Mouse (Mus musculus) testis, adult 2 months (tissue): Measurements from ENCODE around the gene Tex2. TPM values are rescaled to one million over a fixed set of nuclear protein-coding genes. Genes with fewer than 3 reads are reported as not detected.
"Not testable (repeated sequence)": the region's sequence is repeated elsewhere in the genome, so short reads cannot be mapped to it uniquely, and the experiment has no call there.

ENCODE experiments used
- H3K27ac ChIP-seq: fragments of 200-500 bp; 2 replicates; pipeline ENCODE4 v1.5.1; 2012; ENCODE audit warnings: low read depth, low read length; ENCODE audit not compliant: control insufficient read depth, insufficient read depth
- H3K27me3 ChIP-seq: fragments of 200-500 bp; 2 replicates; pipeline ENCODE4 v1.6.1; 2012; ENCODE audit warnings: mild to moderate bottlenecking, low read length, moderate library complexity; ENCODE audit not compliant: control insufficient read depth, insufficient read depth
- H3K36me3 ChIP-seq: fragments of 200-500 bp; 2 replicates; pipeline ENCODE4 v1.6.1; 2012; ENCODE audit warnings: mild to moderate bottlenecking, low read length; ENCODE audit not compliant: control insufficient read depth, insufficient read depth
- H3K4me1 ChIP-seq: fragments of 200-500 bp; 2 replicates; pipeline ENCODE4 v1.6.1; 2012; ENCODE audit warnings: low read length; ENCODE audit not compliant: control insufficient read depth, insufficient read depth
- H3K4me3 ChIP-seq: fragments of 200-500 bp; 2 replicates; pipeline ENCODE4 v1.5.1; 2012; ENCODE audit warnings: low read depth, mild to moderate bottlenecking, low read length, moderate library complexity, mixed read lengths; ENCODE audit not compliant: control insufficient read depth
- CTCF ChIP-seq: fragments of 200-500 bp; IDR thresholded peaks from 2 replicates; pipeline ENCODE4 v1.5.1; 2012; ENCODE audit warnings: low read depth, mild to moderate bottlenecking, inconsistent platforms, low read length, moderate library complexity; ENCODE audit not compliant: control insufficient read depth, insufficient read depth, insufficient replicate concordance
- POLR2A ChIP-seq: fragments of 200-500 bp; IDR thresholded peaks from 2 replicates; pipeline ENCODE4 v1.6.1; 2012; ENCODE audit warnings: low read depth, mild to moderate bottlenecking, inconsistent platforms, low read length, moderate library complexity; ENCODE audit not compliant: control insufficient read depth
- polyA plus RNA-seq: library from polyadenylated mRNA; depleted of rRNA; stranded (reverse); fragments of >200 nt; gene quantifications from 2 replicates; pipeline ENCODE4 v1.2.3, GENCODE M21; 2012; rRNA removed

The Tex2 gene
- polyA plus RNA-seq, result 234 and 256 TPM in 2 replicates

- Histone ChIP-seq H3K27ac (peak within 1 kb of the TSS; percentile 78), H3K4me3 (peak within 1 kb of the TSS; percentile 92), H3K27me3 (no peaks in the 10 kb centered on the region), H3K36me3 (no peaks in the 10 kb centered on the region), H3K4me1 (peaks cover 15% of the 10 kb centered on the region)
- TF ChIP-seq POLR2A (no peak), CTCF (no peak)
Observed at GRCm38 (mm10) chr11:106612961-106613637, at the start of gene Tex2. TSS of gene Tex2 (minus strand) at chr11:106613423.

GRCm38 (mm10) chr11:106662634-106663407, 49.6 kb upstream of the Tex2 start:
- TF ChIP-seq CTCF (no peak), POLR2A (no peak)
- Histone ChIP-seq H3K4me1 (peaks cover 5% of the 10 kb centered on the region), H3K27ac (no peak overlapping the region), H3K36me3 (no peaks in the 10 kb centered on the region), H3K4me3 (no peak overlapping the region), H3K27me3 (no peaks in the 10 kb centered on the region)

DNA sequence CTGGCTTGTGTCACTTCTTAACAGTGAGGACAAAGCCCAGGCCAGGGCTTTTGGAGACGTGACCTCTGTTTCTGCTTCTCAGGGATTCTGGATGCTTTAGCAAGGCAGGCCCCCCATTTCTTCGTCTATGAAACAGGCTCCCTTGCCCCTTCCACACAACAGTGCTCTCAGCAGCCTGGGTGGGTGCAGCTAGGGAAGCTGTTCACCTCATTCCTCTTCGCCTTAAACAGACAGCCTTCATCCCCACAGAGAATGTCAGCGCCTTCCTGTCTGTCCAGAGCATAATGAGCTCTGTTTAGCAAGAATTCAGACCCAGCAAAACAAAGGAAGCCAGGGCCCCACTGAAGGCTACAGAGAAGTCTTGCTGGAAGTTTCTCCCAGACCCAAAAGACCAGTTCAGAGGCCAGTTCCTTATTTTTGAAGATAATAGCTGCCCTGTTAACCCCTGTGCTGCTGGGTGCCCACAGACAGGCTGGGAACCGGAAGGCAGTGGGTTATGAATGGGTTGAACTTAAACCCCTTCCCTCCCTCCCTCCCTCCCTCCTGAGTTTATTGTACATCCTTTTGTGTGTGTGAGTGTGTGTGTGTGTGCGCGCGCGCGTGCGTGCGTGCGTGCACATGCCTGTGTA, 47.3 kb upstream of the Tex2 start:
- TF ChIP-seq POLR2A (no peak), CTCF (no peak)
- Histone ChIP-seq H3K27ac (peak overlapping the region; percentile 55), H3K4me3 (no peak overlapping the region), H3K36me3 (no peaks in the 10 kb centered on the region), H3K4me1 (peaks cover 5% of the 10 kb centered on the region), H3K27me3 (no peaks in the 10 kb centered on the region)

DNA sequence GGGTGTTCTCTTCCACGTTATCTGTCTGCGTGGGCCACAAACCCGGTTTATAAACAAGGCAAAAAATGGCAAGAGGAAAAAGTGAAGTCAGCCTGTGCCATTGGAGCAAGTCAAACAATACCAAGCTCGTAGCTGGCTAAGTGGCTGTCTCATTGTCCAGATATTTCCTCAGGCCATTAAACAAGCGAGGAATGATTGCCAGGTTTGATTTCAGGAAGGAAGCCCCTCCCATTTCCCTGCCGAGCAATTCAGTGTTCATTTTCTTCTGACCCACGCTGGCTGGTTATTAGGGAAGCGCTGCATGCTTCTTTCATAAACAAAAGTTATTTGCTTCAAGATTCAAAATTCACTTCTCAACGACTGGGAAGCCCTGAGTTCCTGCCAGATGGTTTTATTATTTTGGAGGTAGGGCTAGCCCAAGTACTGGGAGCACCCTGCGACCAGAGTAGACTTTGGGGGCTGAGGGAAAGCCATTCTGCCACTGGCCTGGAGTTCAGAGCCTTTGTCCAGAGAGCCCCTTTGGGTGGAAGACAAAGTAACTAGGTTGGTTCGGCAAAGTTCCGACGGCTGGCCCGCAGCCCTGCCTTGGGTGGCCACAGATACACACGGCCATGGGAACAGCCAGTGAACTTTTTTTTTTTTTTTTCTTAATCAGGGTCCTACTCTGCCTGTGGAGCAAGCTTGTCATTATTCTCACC, 46.5 kb upstream of the Tex2 start:
- Histone ChIP-seq H3K27ac (peak overlapping the region; percentile 73), H3K4me1 (peaks cover 5% of the 10 kb centered on the region), H3K36me3 (no peaks in the 10 kb centered on the region), H3K27me3 (no peaks in the 10 kb centered on the region), H3K4me3 (no peak overlapping the region)
- no peak for TF ChIP-seq CTCF
- no peak for TF ChIP-seq POLR2A

GRCm38 (mm10) chr11:106658051-106658880, 45.0 kb upstream of the Tex2 start:
- no peaks in the 10 kb centered on the region for H3K36me3 ChIP-seq
- no peaks in the 10 kb centered on the region for H3K27me3 ChIP-seq
- H3K4me1 ChIP-seq, result peaks cover 5% of the 10 kb centered on the region
- no peak overlapping the region for H3K4me3 ChIP-seq
- no peak for TF ChIP-seq POLR2A
- no peak for TF ChIP-seq CTCF
- peak overlapping the region; percentile 81 for H3K27ac ChIP-seq

- not testable (repeated sequence) for H3K27ac ChIP-seq, H3K4me3 ChIP-seq, H3K4me1 ChIP-seq, H3K27me3 ChIP-seq, H3K36me3 ChIP-seq
Observed at GRCm38 (mm10) chr11:106656896-106657498, 43.8 kb upstream of the Tex2 start.
